Mouse (Mus musculus): ENCODE data around the gene Adgrf5. TPM values are rescaled to one million over a fixed set of nuclear protein-coding genes. Genes with fewer than 3 reads are reported as not detected.
"Not testable (repeated sequence)": the region's sequence is repeated elsewhere in the genome, so short reads cannot be mapped to it uniquely, and the experiment has no call there.

The Adgrf5 gene
- total RNA-seq, 2 experiments from 2014 or later, result not detected

GRCm38 (mm10) chr17:43451216-43451615, 91.0 kb downstream of the Adgrf5 start:
- no peak for ATAC-seq (replicated peaks; ENCODE audit: poor library complexity, severe bottlenecking)

GRCm38 (mm10) chr17:43458598-43458997, 98.3 kb downstream of the Adgrf5 start:
- ATAC-seq (replicated peaks; ENCODE audit: poor library complexity, severe bottlenecking), result peak; percentile 85

GRCm38 (mm10) chr17:43459737-43460230, 99.5 kb downstream of the Adgrf5 start:
- 0 out of 2 replicates have a peak, but pooled peaks have one; percentile 18 for ATAC-seq (replicated peaks; ENCODE audit: poor library complexity, severe bottlenecking)

GRCm38 (mm10) chr17:43460245-43461181, 100.3 kb downstream of the Adgrf5 start:
- peak; percentile 93 for ATAC-seq (replicated peaks; ENCODE audit: poor library complexity, severe bottlenecking)

- peak; percentile 83 for ATAC-seq (replicated peaks; ENCODE audit: poor library complexity, severe bottlenecking)
These were observed 109.8 kb downstream of the Adgrf5 start for GRCm38 (mm10) chr17:43470039-43470438.

- ATAC-seq (replicated peaks; ENCODE audit: poor library complexity, severe bottlenecking), result no peak
These were observed 112.3 kb downstream of the Adgrf5 start for GRCm38 (mm10) chr17:43472558-43472957.

GRCm38 (mm10) chr17:43474775-43475174, 114.5 kb downstream of the Adgrf5 start:
- no peak for ATAC-seq (replicated peaks; ENCODE audit: poor library complexity, severe bottlenecking)

- ATAC-seq (replicated peaks; ENCODE audit: poor library complexity, severe bottlenecking), result no peak
These were observed 117.4 kb downstream of the Adgrf5 start for GRCm38 (mm10) chr17:43477621-43478020.

- no peak for ATAC-seq (replicated peaks; ENCODE audit: poor library complexity, severe bottlenecking)
These were observed 125.7 kb downstream of the Adgrf5 start for GRCm38 (mm10) chr17:43485982-43486381.

GRCm38 (mm10) chr17:43488439-43489151, 128.3 kb downstream of the Adgrf5 start:
- no peak for ATAC-seq (replicated peaks; ENCODE audit: poor library complexity, severe bottlenecking)

- ATAC-seq (replicated peaks; ENCODE audit: poor library complexity, severe bottlenecking), result not testable (repeated sequence)
These were observed 130.1 kb downstream of the Adgrf5 start for GRCm38 (mm10) chr17:43490371-43490770.

GRCm38 (mm10) chr17:43495502-43495901, 135.3 kb downstream of the Adgrf5 start:
- no peak; the same call in 1 of the 2 replicates for ATAC-seq (replicated peaks; ENCODE audit: poor library complexity, severe bottlenecking)

GRCm38 (mm10) chr17:43497521-43497920, 137.3 kb downstream of the Adgrf5 start:
- ATAC-seq (replicated peaks; ENCODE audit: poor library complexity, severe bottlenecking), result no peak

GRCm38 (mm10) chr17:43500513-43500912, 140.3 kb downstream of the Adgrf5 start:
- ATAC-seq (replicated peaks; ENCODE audit: poor library complexity, severe bottlenecking), result no peak

GRCm38 (mm10) chr17:43501223-43501622, 141.0 kb downstream of the Adgrf5 start:
- ATAC-seq (replicated peaks; ENCODE audit: poor library complexity, severe bottlenecking), result peak; percentile 67

- no peak for ATAC-seq (replicated peaks; ENCODE audit: poor library complexity, severe bottlenecking)
These were observed 141.4 kb downstream of the Adgrf5 start for GRCm38 (mm10) chr17:43501631-43502030.

GRCm38 (mm10) chr17:43502592-43502991, 142.3 kb downstream of the Adgrf5 start, which contains the start of gene Mep1a:
Gene Mep1a (minus strand): TSS chr17:43502812.
- ATAC-seq (replicated peaks; ENCODE audit: poor library complexity, severe bottlenecking), result no peak

- ATAC-seq (replicated peaks; ENCODE audit: poor library complexity, severe bottlenecking), result no peak
These were observed 143.8 kb downstream of the Adgrf5 start for GRCm38 (mm10) chr17:43503861-43504593.

- ATAC-seq (replicated peaks; ENCODE audit: poor library complexity, severe bottlenecking), result no peak
These were observed 144.3 kb downstream of the Adgrf5 start for GRCm38 (mm10) chr17:43504594-43504934.
